Mouse (Mus musculus): Measurements from ENCODE around the gene Prps1.

GRCm38 (mm10) chrX:140427124-140427523 lies 29.3 kb upstream of the Prps1 start:
- no peak for TF ChIP-seq EP300 (IDR thresholded peaks at IDR 0.05)
- no peak for TF ChIP-seq CTCF (IDR thresholded peaks at IDR 0.05)
